Mouse (Mus musculus) lung, postnatal 4 days (tissue): ENCODE measurements at regions not wholly inside any gene's neighbourhood (a gene's known extent, or its start where the extent isn't known, plus 50 kb on each side); places are given as distances from the start of the nearest gene placed in this dataset.

Experiments
- DNase-seq, 2 experiments: peaks; one replicate each; pipeline ENCODE4 v3.0.0; 2021

DNA sequence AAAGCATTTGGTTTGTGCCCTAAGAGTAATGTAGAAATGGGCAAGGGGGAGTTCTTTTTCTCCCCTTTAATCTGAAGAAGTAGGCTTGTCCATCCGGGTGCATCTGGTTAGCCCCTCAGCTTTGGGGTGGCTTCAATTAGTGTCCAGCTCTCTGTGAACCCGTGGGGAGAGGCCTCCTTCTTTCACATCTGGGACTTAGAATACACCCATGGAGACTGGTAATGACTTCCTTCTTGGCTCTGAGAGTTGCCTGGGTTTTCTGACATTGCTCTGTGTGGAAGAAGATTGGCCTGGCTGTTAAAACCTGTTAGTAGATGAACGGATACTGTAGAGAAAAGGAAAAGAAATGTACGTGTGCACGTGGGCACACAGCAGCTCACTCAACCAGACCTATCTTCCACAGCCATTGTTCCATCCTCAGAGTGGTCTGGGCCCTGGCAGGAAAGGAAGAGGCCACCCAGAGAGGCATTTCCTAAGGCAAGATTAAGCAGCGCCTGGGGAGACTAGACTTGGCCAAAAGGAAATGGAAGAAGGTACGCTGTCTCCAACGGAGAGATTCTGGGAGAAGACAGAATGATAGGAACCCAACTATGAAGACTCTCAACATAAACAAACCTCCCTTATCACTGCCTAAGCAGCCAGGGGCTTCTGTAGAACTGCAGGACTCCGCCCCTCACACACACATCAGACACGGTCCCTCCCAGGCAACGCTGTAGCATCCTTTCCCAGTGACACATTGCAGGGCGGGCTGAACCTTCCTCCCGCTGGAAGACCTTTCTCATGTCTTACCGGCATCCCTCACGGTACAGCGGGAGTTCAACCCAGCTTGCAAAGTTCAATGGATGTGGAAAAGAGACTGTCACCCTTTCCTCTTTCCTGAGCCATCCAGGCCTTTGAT lies 372.4 kb downstream of the Foxo1 start:
- DNase-seq = peak in 1 of 2 experiments; percentile 54

DNA sequence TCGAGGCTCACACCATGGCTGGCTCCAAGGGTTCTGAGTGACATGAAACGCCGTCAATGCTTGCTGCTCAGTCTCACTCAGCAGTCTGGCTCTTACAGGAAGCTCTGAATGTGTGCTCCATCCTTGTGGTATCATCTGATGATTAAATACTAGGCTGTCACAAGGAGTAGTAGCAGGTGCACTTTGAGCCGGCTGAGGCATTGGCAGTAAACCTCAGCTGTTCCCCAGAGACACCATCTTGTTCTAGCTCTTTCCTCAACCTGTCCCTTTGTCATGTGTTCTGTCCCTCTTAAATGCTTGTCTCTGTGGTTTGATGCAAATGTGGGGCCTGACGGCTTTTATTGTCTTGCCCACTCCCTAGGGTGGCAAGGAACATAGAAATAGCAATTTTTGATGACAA lies 370.7 kb downstream of the Foxo1 start:
- DNase-seq = no peak

DNA sequence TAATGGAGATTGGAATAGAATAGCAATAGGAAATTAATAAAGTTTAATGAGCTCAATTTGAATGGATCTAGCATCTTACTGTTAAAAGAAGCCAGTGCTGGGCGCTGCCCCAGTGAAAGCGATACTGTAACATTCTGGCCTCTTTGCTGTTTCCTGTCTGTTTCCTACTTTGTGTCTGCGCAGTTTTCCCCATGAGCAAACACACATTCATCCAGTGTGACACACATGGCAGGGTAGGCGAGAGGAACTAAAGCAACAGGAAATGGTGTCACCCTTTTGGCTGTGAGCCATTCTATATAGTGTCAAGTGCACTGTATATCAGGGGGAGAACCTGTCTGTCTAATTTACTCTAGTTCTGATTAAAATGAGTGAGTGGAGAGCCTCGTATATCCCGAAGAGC lies 366.2 kb downstream of the Foxo1 start:
- DNase-seq = peak; percentile 50 to 62

DNA sequence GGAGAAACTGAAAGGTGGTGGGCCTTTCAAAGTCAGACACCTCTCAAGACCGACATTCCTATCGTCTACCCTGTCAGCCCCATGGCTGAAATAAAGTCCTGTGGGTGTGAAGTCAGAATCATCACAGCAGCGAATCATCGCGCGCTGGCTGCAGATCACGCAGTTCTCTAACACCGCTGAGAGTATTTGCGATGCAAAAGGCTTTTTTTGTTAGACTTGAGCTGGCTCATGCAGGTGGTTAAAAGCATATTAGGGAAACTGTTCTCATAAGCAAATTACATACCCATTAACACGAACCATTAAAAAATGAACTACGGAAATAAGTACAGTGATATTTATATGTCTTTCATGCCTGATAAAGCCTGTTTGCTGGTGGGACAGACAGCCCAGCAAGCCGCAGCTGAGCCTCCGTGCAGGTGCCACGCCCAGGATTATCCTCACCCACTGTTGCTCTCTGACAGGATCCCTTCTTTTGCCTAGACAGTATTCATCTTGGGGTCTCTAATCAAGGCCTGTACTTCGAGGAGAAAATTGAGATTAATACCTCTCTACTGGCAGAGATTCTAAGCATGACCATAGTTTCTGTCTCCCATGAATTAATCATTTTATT lies 365.5 kb downstream of the Foxo1 start:
- DNase-seq = no peak

DNA sequence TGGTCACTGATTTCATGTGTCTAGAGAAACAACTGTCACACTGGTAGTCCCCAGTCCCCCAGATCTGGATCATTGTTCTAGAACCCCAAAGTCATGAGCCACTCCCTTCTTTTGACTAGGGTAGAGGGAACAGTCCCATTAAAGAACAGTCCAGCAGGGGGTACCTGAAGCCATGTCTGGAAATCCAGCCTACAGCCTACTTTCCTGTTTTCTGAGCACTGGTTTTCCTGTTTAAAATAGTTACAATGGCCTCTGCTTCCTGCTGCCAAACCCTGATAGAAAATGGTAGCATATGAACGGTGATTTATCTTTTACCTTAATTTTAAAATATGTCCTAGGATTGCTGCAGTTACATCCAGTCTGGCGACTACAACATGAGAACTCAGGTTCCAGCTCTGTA lies 364.5 kb downstream of the Foxo1 start:
- DNase-seq = no peak

DNA sequence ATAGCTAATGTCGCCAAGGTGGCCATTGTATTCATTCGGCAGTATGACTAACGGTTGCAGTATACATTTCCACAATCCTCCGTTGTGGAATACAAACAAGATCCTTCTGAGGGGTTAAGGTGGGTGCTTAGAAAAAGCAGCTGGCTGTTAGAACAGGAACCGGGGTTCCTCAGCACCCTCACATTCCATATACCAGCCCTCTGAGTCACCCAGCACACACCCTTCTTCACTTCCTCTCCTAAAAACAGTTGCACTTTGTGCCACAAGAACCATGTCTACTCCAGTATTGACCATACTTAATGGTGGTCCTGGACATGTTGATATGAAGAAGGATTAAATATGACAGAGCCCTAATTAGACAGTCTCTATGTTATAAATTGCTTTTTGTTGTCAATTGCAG lies 362.1 kb downstream of the Foxo1 start:
- no peak for DNase-seq

DNA sequence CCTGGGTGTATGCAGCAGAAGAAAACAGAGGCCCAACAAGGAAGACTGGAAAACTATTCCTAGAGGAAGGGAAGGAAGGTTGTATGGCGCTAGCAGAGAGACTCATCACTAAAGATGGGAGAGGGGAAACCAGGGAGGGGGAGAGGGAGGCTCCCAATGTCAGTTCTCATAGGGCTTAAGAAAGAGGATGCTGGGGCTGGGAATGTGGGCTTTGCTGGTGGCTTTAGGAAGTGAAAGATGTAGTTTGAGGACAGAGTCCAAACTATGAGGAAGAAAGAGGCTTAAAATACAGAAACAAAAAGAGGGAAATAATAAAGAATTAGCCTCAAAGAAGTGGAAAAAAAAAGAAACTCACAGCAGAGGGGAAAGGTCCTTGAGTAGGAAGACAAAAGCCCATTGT lies 357.0 kb downstream of the Foxo1 start:
- DNase-seq = no peak

DNA sequence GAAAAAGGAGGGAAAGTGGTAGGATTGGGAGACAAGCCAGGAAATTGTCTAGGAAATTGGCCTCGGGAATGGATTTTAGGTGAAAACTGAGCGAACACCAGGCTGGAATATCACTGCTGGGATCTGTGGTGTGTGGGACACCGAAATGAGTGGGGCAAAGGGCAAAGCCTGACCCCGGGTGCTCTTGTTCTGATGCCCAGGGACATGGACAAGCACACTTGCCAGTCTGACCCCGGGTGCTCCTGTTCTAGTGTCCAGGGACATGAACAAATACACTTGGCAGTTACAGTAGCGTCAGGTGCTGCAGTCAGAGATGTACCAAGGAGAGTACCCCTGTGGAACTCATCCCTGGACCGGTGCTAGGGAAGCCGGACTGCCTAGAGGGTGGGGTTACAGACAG lies 354.4 kb downstream of the Foxo1 start:
- DNase-seq = no peak

DNA sequence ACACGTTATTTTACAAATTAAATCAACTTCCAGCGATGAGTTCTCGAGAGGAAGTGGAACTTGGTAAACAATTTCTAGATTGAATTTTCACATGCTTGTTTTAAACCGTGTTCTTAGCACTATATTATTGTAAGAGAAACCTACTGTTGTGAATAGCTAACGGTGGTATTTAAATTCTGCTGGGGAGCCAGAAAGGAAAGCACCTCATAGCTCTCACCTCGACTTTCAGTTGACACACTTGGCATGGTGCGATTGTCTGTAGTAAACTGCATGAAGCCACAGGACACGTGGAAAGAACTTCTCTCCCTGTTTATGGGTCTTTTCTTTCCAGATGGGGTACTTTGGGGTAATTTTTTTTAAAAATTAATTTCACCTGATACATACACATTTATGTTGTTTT lies 353.8 kb downstream of the Foxo1 start:
- DNase-seq = no peak

DNA sequence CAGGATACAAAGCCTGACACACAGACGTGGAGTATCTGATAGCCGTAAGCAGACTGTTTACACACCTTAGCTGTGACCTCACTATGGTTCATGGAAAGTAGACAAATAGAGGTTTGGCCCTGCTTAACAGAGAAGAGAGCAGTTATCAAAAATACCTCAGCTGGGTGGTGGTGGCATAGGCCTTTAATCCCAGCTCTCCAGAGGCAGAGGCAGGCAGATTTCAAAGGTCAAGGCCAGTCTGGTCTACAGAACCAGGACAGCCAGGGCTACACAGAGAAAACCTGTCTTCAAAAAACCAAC lies 350.7 kb downstream of the Foxo1 start:
- no peak for DNase-seq

DNA sequence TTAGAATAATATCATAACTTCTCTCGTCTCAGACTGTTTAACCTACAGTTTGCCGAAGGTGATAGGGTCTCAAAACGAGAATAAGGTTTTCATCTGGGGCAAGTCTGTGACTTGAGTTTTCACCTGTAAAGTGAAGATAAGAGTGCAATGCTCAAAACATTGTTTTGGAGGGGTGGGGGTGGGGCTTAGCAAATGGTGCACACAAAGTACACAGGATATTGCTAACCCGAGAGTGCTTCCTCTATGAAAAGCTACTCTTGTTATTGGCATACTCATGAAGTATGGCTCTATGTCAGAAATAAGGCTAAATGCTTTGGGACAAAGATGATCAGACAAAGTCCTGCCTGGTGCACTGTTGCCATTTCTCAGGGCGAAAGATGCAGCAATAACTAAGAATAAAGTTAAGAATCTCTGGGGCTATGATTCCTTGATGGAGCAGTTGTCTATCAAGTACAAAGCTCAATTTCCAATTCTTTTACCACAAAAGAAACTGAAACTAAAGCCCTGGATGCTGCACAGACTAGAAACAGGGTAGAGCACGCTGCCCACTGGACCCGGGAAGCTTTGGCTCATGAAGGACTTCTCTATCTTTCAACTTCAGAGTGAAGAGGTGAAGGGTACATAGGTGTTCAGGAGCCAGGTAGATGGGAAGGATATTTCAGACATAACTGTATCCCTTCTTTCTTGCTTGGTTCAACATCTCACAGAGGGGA lies 350.2 kb downstream of the Foxo1 start:
- no peak for DNase-seq

DNA sequence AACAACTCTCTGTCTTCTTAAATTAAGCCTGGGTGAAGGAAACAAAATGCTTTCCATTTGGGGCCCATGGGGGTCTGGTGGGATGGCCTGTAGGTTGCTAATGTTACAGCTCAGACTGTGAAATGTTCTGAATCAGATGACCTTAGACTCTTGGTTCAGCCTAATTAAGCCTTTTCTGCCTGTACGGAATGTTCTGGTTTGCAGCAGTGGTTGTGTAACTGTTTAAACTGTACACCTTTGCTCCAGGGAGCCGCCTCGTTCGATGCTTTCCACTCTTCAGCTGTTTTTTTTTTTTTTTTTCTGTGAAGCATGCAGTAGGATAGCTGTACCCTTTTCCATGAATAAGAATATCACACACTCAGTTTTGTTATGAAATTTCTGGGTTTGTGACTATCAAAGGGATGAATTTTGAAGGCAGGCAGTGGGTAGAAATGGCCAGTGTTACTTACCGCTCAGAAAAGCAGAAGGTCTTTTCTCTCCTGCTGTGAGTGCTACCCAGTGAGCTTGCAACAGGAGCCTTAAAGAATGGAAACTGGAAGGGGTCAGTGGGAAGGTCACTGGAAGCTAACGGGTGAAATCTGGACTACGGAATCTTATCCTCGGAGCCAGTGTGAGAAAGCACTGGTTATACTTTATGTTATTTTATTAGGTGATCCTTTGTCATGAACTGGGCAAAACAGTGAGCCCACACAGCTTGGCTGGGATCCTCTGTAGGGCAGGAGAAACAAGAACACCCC lies 349.4 kb downstream of the Foxo1 start:
- no peak for DNase-seq

DNA sequence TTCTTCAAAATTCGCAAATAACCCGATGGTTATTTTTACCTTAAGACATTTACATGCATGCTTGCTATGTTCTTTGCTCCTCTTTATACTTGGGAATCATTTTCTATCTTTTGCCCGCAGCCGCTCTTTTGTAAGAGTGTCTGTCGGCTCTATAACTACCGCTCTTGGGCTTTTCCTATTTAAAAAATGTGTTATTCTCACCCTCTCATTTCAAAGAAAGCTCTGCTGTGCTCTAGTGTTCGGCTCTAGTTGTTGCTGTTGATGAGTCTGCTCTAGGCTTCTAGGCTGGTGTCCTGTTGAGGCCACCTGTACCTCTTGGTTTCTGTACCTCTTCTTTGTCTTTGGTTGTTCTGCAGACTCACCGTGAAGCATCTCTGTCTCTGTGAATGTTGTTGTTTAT lies 343.7 kb downstream of the Foxo1 start:
- no peak for DNase-seq

DNA sequence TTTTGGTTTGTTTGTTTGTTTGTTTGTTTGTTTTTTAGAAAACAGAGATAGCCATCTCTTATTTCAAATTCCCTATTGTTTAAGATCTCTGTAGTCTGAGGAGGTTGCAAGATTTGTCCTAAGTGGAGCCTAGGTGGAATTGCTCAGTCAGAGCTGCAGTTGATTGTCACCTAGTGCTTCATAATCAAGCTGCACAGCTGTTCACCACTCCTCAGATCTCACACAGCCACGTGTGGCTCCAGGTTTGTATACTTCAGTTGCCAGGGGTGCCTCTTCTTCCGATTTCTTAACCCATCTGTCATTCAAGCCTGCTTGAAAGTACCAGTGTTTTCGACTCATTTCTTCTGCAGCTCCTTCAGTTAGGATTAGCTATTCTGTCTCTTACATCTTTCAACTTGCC lies 342.3 kb downstream of the Foxo1 start:
- no peak for DNase-seq

DNA sequence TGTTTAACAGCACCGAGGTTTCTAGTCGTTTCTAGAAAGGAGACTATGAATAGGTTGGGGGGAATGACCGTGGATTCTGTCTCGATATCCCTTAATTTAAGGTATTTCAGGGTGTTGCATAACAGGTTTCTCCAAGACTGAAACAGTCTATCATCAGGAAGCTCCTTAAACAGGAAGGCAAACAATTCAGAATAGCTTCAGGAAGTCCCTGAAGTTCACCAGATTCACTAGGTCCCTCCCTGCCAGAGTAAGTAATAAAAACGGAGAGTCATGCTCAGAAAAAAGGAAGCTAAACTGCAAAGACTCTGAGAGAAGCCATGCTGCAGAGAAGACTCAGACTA lies 339.9 kb downstream of the Foxo1 start:
- DNase-seq = no peak

DNA sequence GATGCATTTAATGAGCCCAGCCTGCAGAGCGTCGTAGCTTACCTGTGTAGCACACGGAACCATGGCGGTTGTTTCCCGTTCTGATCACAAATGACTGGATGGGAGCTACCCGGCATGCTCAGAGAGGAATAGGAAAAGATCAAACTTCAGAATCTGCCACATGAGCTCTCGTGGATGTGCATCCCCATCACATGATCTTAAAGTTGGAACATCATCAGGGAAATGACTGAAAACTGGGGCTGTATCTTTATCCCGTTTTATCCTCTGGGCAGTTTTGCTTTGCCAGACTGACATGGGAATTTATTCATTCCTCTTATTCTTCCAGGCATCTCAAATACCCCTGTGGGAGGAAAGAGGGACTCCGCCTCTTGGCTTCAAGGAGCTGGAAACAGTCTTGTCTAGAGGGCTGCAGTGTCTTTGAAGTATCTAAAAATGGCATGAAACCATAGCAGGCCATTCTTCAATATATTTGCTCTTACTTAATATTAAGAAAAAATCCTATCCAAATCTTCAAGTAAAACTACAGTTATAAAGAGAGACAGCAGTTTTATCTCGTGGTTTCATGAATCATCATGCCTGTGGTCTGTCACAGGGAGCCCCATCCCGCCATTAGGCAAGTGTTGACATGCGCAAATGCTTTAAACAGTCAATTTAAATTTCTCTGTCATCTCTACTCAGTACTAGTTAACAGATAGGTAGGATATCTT lies 339.4 kb downstream of the Foxo1 start:
- no peak for DNase-seq

DNA sequence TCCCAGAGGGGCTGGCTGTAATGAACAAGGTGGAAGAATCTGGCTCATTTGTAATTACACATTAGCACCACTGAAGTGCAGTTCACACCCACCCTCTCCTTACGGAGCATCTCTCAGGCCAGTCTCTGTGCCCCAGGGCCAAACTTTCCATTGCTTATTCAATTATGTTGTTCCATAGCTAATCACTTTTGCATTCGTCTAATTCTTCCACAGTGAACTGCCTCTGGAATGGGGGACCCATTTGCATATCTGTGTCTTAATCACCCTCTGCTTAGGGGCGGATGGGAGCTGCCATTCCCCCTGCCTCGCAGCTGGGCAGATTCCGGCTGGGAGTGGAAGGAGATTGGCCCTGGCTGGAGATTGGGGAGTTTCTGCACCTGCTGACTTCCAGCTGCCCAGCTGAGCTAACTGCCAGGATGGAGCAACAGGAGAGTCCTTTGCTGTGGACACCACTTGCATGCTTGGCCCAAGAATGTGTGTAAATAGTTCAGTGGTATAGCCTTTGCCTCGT lies 337.2 kb downstream of the Foxo1 start:
- no peak for DNase-seq

DNA sequence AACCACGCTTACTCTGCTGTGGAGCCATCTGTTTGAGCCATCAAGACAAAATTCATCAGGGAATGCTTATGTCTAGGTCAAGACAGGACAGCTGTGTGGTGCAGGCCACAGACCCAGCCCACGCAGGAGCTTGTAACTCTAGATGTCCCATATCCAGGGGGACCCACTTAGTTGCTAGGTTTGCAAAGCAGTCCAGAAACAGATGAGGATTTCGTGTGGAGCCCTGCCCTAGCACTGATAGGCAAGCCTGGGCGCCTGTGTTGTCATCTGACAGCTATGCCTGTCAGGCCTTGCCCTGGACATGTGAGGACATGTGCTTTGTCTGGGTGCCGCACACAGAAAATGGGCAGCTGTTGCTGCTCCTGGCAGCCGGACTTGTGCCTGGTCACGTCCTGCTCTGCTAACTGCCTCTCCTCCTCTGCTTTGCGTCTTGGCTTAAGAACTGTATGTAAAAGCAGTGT lies 335.1 kb downstream of the Foxo1 start:
- peak; percentile 45 to 85 for DNase-seq

DNA sequence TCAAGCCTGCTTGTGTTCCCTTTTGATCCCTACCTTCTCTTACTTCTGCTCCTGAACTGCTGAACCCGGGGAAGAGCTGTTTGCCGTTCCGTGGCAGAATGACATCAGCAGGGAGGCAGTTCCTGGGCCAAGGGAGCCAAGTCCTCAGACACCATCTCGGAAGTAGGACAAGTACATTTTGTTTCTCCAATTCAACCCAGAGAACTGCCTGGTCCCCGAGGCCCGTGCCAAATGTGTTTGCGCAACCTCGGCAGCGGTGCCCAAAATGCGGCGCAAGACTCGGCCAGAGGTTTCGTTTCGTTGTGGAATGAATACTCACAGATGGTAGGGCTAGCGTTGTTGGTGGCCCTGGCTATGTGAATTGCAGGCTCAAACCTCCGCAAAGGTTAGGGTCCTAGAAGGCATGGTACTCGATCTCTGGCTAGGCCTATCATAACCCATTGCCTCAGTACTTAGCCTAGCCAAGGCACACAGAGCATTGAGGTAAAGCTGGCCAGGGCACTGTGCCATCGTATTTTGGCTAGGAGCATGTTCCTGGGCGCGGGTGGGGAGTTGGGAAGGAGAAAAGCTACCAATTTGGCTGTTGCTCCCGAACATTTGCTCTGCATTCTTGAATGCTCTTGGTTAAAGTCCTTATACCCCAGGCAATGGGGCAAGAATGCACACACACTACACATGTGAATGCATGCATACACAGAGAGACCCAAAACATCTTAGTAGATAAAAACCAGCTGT lies 333.0 kb downstream of the Foxo1 start:
- DNase-seq = peak; percentile 77 to 88

DNA sequence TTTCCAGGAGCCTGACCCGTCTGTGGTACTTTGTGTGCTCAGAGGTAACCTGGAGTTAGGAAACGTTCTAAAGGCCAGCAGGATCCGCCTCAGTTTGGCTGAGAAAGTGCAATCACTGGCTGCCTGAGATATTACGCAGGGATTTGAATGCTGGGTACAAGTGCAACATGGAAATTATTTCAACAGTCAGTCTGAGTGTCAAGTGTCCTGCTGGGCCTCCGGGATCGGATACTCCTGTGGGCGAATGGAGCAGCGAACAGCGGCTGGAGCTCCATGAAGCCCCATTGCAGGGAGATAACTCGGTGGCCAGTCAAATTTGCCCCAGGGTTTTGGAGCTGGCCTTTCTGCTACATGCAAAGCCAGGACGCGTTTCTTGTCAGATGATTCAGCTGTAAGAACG lies 332.4 kb downstream of the Foxo1 start:
- peak; percentile 19 to 41 for DNase-seq

DNA sequence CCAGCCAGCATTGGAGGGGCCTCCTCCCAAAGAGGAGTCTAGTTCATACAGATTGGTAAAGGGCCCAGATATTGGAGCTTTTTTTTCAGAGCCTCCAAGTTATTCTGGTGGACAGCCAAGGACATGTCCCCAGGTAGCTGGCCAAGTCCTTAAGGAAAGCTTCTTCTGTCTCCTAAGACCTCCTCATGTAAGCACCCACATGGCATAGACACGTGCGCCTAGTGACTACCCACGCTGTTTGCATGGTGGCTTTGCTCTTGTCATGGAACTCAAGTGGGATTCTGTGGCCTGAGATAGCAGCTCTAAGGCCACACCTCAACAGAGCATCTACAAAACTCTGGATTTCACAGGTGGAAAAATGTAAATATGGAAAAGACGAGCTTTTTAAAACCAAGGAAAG lies 332.0 kb downstream of the Foxo1 start:
- DNase-seq = no peak

DNA sequence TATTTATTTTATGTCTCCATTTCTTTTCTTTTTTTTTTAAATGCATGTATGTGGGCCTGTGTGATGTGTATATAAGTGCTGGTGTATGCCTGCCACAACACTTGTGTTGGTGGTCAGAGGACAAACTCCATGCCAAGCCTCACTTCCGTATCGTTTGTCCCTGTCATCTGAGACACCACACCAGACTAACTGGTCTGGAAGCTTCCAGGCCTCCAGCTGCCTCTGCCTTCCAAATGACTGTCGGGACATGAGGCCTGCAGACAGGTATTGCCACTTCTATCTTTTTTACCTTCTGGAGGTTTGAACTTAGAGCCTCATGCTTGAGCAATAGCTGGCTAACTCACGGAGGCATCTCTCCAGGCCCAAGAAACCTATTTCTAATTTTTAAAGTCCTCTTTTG lies 318.3 kb downstream of the Foxo1 start:
- no peak for DNase-seq
